ENCODE assay signal across 8 mouse cellular contexts in genomic region chr11:115698986-115699728, GRCm38 (mm10). TPM values are rescaled to one million over a fixed set of nuclear protein-coding genes. Genes with fewer than 3 reads are reported as not detected.
A peak's percentile ranks its signal among the peaks of the same experiment; 100 is the strongest.
DNase-seq lines count a peak whose midpoint lies in the region; ATAC-seq and TF ChIP-seq lines count a peak whose summit lies in the region.

No protein-coding gene starts in this region.

- no peak overlapping the region for H3K27ac ChIP-seq in ES-Bruce4 (ENCODE audit: insufficient read depth, low read length)
- peak overlapping the region; percentile 92 for H3K27ac ChIP-seq in forebrain, embryonic 16.5 days (ENCODE audit: low read length)
- H3K27ac ChIP-seq in neural tube, embryonic 14.5 days (ENCODE audit: low read depth, low read length) = peak overlapping the region; percentile 80
- H3K27ac ChIP-seq in testis, adult 2 months (ENCODE audit: control insufficient read depth, insufficient read depth, low read depth, low read length) = 0 out of 2 replicates have a peak overlapping the region, but pooled peaks have one; percentile 19

- H3K4me2 ChIP-seq in forebrain, embryonic 16.5 days (ENCODE audit: low read length) = peak overlapping the region; percentile 97
- peak overlapping the region; percentile 80 for H3K4me2 ChIP-seq in neural tube, embryonic 14.5 days (ENCODE audit: low read depth, low read length)

- H3K4me3 ChIP-seq in ES-Bruce4 (ENCODE audit: low read depth, low read length) = peak overlapping the region; percentile 68
- peak overlapping the region; percentile 78 for H3K4me3 ChIP-seq in forebrain, embryonic 16.5 days (replicated peaks; ENCODE audit: low read length)
- H3K4me3 ChIP-seq in neural tube, embryonic 14.5 days (ENCODE audit: low read depth, low read length) = peak overlapping the region; percentile 50
- H3K4me3 ChIP-seq in testis, adult 2 months (ENCODE audit: control insufficient read depth, low read depth, low read length) = peak overlapping the region; percentile 63

- TF ChIP-seq POLR2A in ES-Bruce4 (IDR thresholded peaks at IDR 0.05; ENCODE audit: insufficient read depth, low read length) = no peak
- TF ChIP-seq POLR2A in testis, adult 2 months (IDR thresholded peaks at IDR 0.05; ENCODE audit: control insufficient read depth, low read depth, low read length) = no peak

- H3K9me3 ChIP-seq in ES-Bruce4 (replicated peaks; ENCODE audit: control insufficient read depth, insufficient read depth, low read length, poor library complexity, severe bottlenecking) = no peaks in the 10 kb centered on the region
- no peaks in the 10 kb centered on the region for H3K9me3 ChIP-seq in forebrain, embryonic 16.5 days (ENCODE audit: control insufficient read depth, low read length)
- no peaks in the 10 kb centered on the region for H3K9me3 ChIP-seq in neural tube, embryonic 14.5 days (ENCODE audit: control insufficient read depth, low read length)

- no peak for TF ChIP-seq EP300 in ES-Bruce4 (IDR thresholded peaks at IDR 0.05; ENCODE audit: insufficient read depth, low read depth, low read length)

- peaks cover 2% of the 10 kb centered on the region for H3K4me1 ChIP-seq in ES-Bruce4 (ENCODE audit: control insufficient read depth, insufficient read depth, low read length)
- H3K4me1 ChIP-seq in forebrain, embryonic 16.5 days (replicated peaks; ENCODE audit: control insufficient read depth, insufficient read depth, low read length) = peaks cover 35% of the 10 kb centered on the region
- peaks cover 40% of the 10 kb centered on the region for H3K4me1 ChIP-seq in neural tube, embryonic 14.5 days (ENCODE audit: control insufficient read depth, insufficient read depth, low read length)
- 0 out of 2 replicates have a peak, but pooled peaks cover 4% of the 10 kb centered on the region for H3K4me1 ChIP-seq in testis, adult 2 months (ENCODE audit: control insufficient read depth, insufficient read depth, low read length)

- no peaks in the 10 kb centered on the region for H3K27me3 ChIP-seq in ES-Bruce4 (ENCODE audit: control insufficient read depth, insufficient read depth, low read length, poor library complexity, severe bottlenecking)
- H3K27me3 ChIP-seq in forebrain, embryonic 16.5 days (replicated peaks; ENCODE audit: control insufficient read depth, insufficient read depth, low read length) = no peaks in the 10 kb centered on the region
- no peaks in the 10 kb centered on the region for H3K27me3 ChIP-seq in neural tube, embryonic 14.5 days (ENCODE audit: control insufficient read depth, insufficient read depth, low read length)
- H3K27me3 ChIP-seq in testis, adult 2 months (ENCODE audit: control insufficient read depth, insufficient read depth, low read length) = no peaks in the 10 kb centered on the region

- peak overlapping the region; percentile 26 for H3K9ac ChIP-seq in ES-Bruce4 (ENCODE audit: low read depth, poor library complexity, severe bottlenecking)
- H3K9ac ChIP-seq in forebrain, embryonic 16.5 days (replicated peaks; ENCODE audit: low read depth, low read length) = peak overlapping the region; percentile 78
- H3K9ac ChIP-seq in neural tube, embryonic 14.5 days (replicated peaks; ENCODE audit: low read depth, low read length) = peak overlapping the region; percentile 69

- 2% methylated on average over 17 of the region's 17 CpGs for WGBS in forebrain, embryonic 16.5 days
- WGBS in neural tube, embryonic 14.5 days = 2% methylated on average over 17 of the region's 17 CpGs

- peaks cover 8% of the 10 kb centered on the region; the same call in 1 of the 2 replicates for H3K36me3 ChIP-seq in ES-Bruce4 (ENCODE audit: control insufficient read depth, insufficient read depth, low read length, poor library complexity, severe bottlenecking)
- 0 out of 2 replicates have a peak, but pooled peaks cover 2% of the 10 kb centered on the region for H3K36me3 ChIP-seq in forebrain, embryonic 16.5 days (ENCODE audit: control insufficient read depth, insufficient read depth)
- no peaks in the 10 kb centered on the region for H3K36me3 ChIP-seq in neural tube, embryonic 14.5 days (ENCODE audit: control insufficient read depth, insufficient read depth, low read length)
- no peaks in the 10 kb centered on the region for H3K36me3 ChIP-seq in testis, adult 2 months (ENCODE audit: control insufficient read depth, insufficient read depth, low read length)

- no peak for TF ChIP-seq CTCF in ES-Bruce4 (IDR thresholded peaks at IDR 0.05; ENCODE audit: low read depth, low read length)
- TF ChIP-seq CTCF in testis, adult 2 months (IDR thresholded peaks at IDR 0.05; ENCODE audit: control insufficient read depth, insufficient read depth, insufficient replicate concordance, low read depth, low read length) = no peak

- intact Hi-C loops in heart, postnatal 36 days (cut with DNase I) = loop anchor here (2.0 kb wide), 1 partner anchor 20 kb away; no protein-coding TSS in a partner anchor

- DNase-seq in cerebellum, adult 11 months = peak; percentile 84
- peak; percentile 86 to 90 for DNase-seq in heart, postnatal 36 days
- DNase-seq in layer of hippocampus, adult 18-20 months (ENCODE audit: low spot score in 2 of 2) = peak; percentile 90 to 97
- peak; percentile 95 for DNase-seq in lung, adult 18-20 months

- peak; percentile 100 for ATAC-seq in forebrain, embryonic 16.5 days
- peak; percentile 97 for ATAC-seq in neural tube, embryonic 14.5 days (ENCODE audit: low read depth)

RNA-seq across cellular contexts. Expression of gene Grb2, which starts 9.2 kb away (rescaled TPM):
- polyA plus RNA-seq in ES-Bruce4 (2011; ENCODE audit: insufficient read depth, insufficient read length, low read depth, missing spikeins) = 75.0 and 75.9 TPM in 2 replicates
- polyA plus RNA-seq in forebrain, embryonic 16.5 days (2015; fragmentation: Nextera tagmentation; extraction: Ambion mirVana) = 188 and 194 TPM in 2 replicates
- total RNA-seq in heart, postnatal 36 days (2021) = 100 to 1,000 TPM; 102 to 110 TPM
- 100 to 1,000 TPM; 184 to 203 TPM for total RNA-seq in layer of hippocampus, adult 18-20 months (2021)
- 115 and 126 TPM in 2 replicates for polyA plus RNA-seq in neural tube, embryonic 14.5 days (2014; fragmentation: Nextera tagmentation; extraction: Ambion mirVana)
- 7.7 TPM in 2 replicates for polyA plus RNA-seq in testis, adult 2 months (2012; rRNA removed)

Comparison
In these comparisons a context has a peak if more than half of its experiments do, and no peak if none do; other contexts are left out.
1. H3K9ac ChIP-seq: peak in every context shown above with its lines; median percentile 78 in forebrain, embryonic 16.5 days; 69 in neural tube, embryonic 14.5 days; 26 in ES-Bruce4.